Mouse (Mus musculus) c-Kit-positive CD71-positive TER-119-negative erythroid progenitor cells, embryonic 14.5 days (primary cell): ENCODE results near the gene Cox16.

Experiments used
- DNase-seq: peaks from one replicate; pipeline ENCODE4 v3.0.0-alpha.2; 2013; ENCODE audit warnings: low read depth

Gene Cox16

DNA sequence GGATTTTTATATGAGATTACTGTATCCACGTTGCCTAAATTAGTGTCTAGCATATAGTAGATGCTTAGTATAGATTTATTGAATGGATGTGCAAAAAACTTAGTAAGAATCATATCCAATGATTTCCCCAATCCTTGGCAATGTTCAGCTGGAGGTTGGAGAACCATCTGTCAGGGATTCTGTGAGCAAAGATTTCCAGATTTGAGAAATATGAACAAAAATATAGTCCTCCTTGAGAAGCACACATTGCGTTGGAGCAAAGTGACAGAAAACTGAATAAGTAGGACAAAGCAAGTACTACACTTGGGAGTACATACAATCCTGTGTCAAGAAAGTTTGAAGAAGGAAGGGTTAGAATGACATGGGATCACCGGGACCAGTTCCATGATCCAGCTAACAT, 160.8 kb downstream of the Cox16 start:
- no peak for DNase-seq

DNA sequence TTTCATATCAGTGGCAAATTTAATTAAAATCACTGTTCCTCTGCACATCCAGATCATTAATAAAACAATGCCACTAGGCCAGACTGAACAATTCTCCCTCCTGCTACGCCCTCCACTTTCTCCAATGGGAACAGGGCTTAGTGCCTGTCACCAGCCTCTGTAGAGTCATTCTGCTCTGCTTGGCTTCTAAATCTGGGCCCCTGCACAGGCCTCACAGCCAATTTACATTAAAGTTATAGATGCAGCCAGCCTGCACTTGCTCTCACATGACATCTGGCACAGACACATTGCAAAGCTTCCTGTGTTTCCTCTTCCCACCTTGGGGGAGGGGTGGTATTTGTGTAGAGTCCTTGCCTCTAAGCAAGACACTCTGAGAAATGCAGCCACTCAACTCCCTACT, 163.9 kb downstream of the Cox16 start:
- DNase-seq, result no peak

GRCm38 (mm10) chr12:81317811-81318210, 167.1 kb downstream of the Cox16 start:
- no peak for DNase-seq

DNA sequence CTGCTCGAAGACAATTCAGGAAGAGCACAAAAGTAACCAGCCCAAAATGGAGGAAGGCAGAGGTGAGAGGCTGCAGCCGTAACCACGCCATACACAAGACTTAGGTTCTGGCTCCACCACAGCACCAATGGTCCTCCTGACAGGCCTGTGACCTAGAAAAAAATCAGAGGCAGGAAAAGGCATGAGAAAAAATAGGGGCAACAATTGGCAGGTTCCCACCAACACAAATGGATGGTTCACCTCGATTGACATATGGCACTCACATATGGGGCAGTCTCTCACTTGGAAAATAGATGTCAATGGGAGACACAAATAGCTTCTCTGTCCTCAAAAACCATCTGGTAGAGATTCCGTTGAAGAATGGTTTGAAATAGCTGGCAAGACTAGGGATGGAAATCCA, 169.0 kb downstream of the Cox16 start:
- no peak for DNase-seq
